Mouse (Mus musculus): ENCODE measurements around the gene Hoxb13. TPM values are rescaled to one million over a fixed set of nuclear protein-coding genes. Genes with fewer than 3 reads are reported as not detected.
A peak's percentile ranks its signal among the peaks of the same experiment; 100 is the strongest.

Gene Hoxb13
- total and polyA plus RNA-seq, 2 experiments from 2014 or later: not detected

- no peak for ATAC-seq (ENCODE audit: low FRiP score)
Measured at GRCm38 (mm10) chr11:96195769-96196280, 1.7 kb downstream of the Hoxb13 start.

GRCm38 (mm10) chr11:96198642-96199041 is 4.5 kb downstream of the Hoxb13 start:
- peak; percentile 49 for TF ChIP-seq CTCF (IDR thresholded peaks at IDR 0.05)
- H3K27me3 ChIP-seq (ENCODE audit: insufficient read depth, low read length): peaks cover 95% of the 10 kb centered on the region
- no peak overlapping the region for H3K9ac ChIP-seq (replicated peaks; ENCODE audit: low read length, poor library complexity, severe bottlenecking)
- ATAC-seq (ENCODE audit: low FRiP score): no peak
- H3K4me2 ChIP-seq (ENCODE audit: low read depth, low read length, poor library complexity, severe bottlenecking): no peak overlapping the region
- 3% methylated on average over 12 of the region's 12 CpGs for WGBS
- H3K27ac ChIP-seq (ENCODE audit: low read depth, low read length): no peak overlapping the region
- no peaks in the 10 kb centered on the region for H3K9me3 ChIP-seq (ENCODE audit: low read length)
- H3K36me3 ChIP-seq (ENCODE audit: insufficient read depth, low read length): no peaks in the 10 kb centered on the region
- DNase-seq (ENCODE audit: low spot score): peak; percentile 64
- H3K4me1 ChIP-seq (ENCODE audit: insufficient read depth, low read length): no peaks in the 10 kb centered on the region; the same call in 1 of the 2 replicates
- H3K4me3 ChIP-seq (ENCODE audit: low read depth, low read length): no peak overlapping the region

More at GRCm38 (mm10) chr11:96195769-96196280, 1.7 kb downstream of the Hoxb13 start:
- Histone ChIP-seq H3K4me3 (ENCODE audit: low read depth, low read length) (no peak overlapping the region), H3K27me3 (ENCODE audit: insufficient read depth, low read length) (peaks cover 96% of the 10 kb centered on the region), H3K9ac (replicated peaks; ENCODE audit: low read length, poor library complexity, severe bottlenecking) (no peak overlapping the region), H3K27ac (ENCODE audit: low read depth, low read length) (no peak overlapping the region), H3K4me1 (ENCODE audit: insufficient read depth, low read length) (no peaks in the 10 kb centered on the region; the same call in 1 of the 2 replicates), H3K4me2 (ENCODE audit: low read depth, low read length, poor library complexity, severe bottlenecking) (no peak overlapping the region), H3K36me3 (ENCODE audit: insufficient read depth, low read length) (no peaks in the 10 kb centered on the region), H3K9me3 (ENCODE audit: low read length) (no peaks in the 10 kb centered on the region)
- DNase-seq (ENCODE audit: low spot score): no peak
- no peak for TF ChIP-seq CTCF (IDR thresholded peaks at IDR 0.05)
- WGBS: 1% methylated on average over 20 of the region's 20 CpGs

- Histone ChIP-seq H3K4me1 (ENCODE audit: insufficient read depth, low read length) (no peaks in the 10 kb centered on the region), H3K9ac (replicated peaks; ENCODE audit: low read length, poor library complexity, severe bottlenecking) (no peak overlapping the region), H3K27me3 (ENCODE audit: insufficient read depth, low read length) (peaks cover 95% of the 10 kb centered on the region), H3K4me3 (ENCODE audit: low read depth, low read length) (no peak overlapping the region), H3K36me3 (ENCODE audit: insufficient read depth, low read length) (no peaks in the 10 kb centered on the region), H3K4me2 (ENCODE audit: low read depth, low read length, poor library complexity, severe bottlenecking) (no peak overlapping the region), H3K27ac (ENCODE audit: low read depth, low read length) (no peak overlapping the region), H3K9me3 (ENCODE audit: low read length) (no peaks in the 10 kb centered on the region)
- 3% methylated on average over 22 of the region's 22 CpGs for WGBS
- DNase-seq (ENCODE audit: low spot score): no peak
- no peak for ATAC-seq (ENCODE audit: low FRiP score)
- no peak for TF ChIP-seq CTCF (IDR thresholded peaks at IDR 0.05)
Measured at GRCm38 (mm10) chr11:96199181-96200086, 5.3 kb downstream of the Hoxb13 start.

- ATAC-seq (ENCODE audit: low FRiP score) (no peak), DNase-seq (ENCODE audit: low spot score) (no peak)
- Histone ChIP-seq H3K27me3 (ENCODE audit: insufficient read depth, low read length) (peaks cover 95% of the 10 kb centered on the region), H3K9ac (replicated peaks; ENCODE audit: low read length, poor library complexity, severe bottlenecking) (no peak overlapping the region), H3K9me3 (ENCODE audit: low read length) (no peaks in the 10 kb centered on the region), H3K4me1 (ENCODE audit: insufficient read depth, low read length) (no peaks in the 10 kb centered on the region), H3K36me3 (ENCODE audit: insufficient read depth, low read length) (no peaks in the 10 kb centered on the region), H3K27ac (ENCODE audit: low read depth, low read length) (no peak overlapping the region), H3K4me3 (ENCODE audit: low read depth, low read length) (no peak overlapping the region), H3K4me2 (ENCODE audit: low read depth, low read length, poor library complexity, severe bottlenecking) (no peak overlapping the region)
- TF ChIP-seq CTCF (IDR thresholded peaks at IDR 0.05): no peak
- WGBS: 0% methylated on average over 14 of the region's 14 CpGs
Measured at GRCm38 (mm10) chr11:96200183-96200655, 6.1 kb downstream of the Hoxb13 start.

- H3K4me2 ChIP-seq (ENCODE audit: low read depth, low read length, poor library complexity, severe bottlenecking): no peak overlapping the region
- no peak overlapping the region for H3K9ac ChIP-seq (replicated peaks; ENCODE audit: low read length, poor library complexity, severe bottlenecking)
- no peaks in the 10 kb centered on the region for H3K36me3 ChIP-seq (ENCODE audit: insufficient read depth, low read length)
- no peak overlapping the region for H3K4me3 ChIP-seq (ENCODE audit: low read depth, low read length)
- no peaks in the 10 kb centered on the region for H3K4me1 ChIP-seq (ENCODE audit: insufficient read depth, low read length)
- DNase-seq (ENCODE audit: low spot score): no peak
- no peaks in the 10 kb centered on the region for H3K9me3 ChIP-seq (ENCODE audit: low read length)
- peaks cover 93% of the 10 kb centered on the region for H3K27me3 ChIP-seq (ENCODE audit: insufficient read depth, low read length)
- TF ChIP-seq CTCF (IDR thresholded peaks at IDR 0.05): no peak
- H3K27ac ChIP-seq (ENCODE audit: low read depth, low read length): no peak overlapping the region
- no peak for ATAC-seq (ENCODE audit: low FRiP score)
Measured at GRCm38 (mm10) chr11:96201741-96202140, 7.6 kb downstream of the Hoxb13 start.
